Mouse (Mus musculus) heart, adult 2 months (tissue): ENCODE measurements at regions not wholly inside any gene's neighbourhood (a gene's known extent, or its start where the extent isn't known, plus 50 kb on each side); places are given as distances from the start of the nearest gene placed in this dataset.

Experiments used
- CTCF ChIP-seq: fragments of 200-600 bp; IDR thresholded peaks from 2 replicates; pipeline ENCODE4 v1.8.1; 2022; ENCODE audit warnings: antibody characterized with exemption, mild to moderate bottlenecking, moderate library complexity
- POLR2A ChIP-seq: fragments of 200-500 bp; IDR thresholded peaks from 2 replicates; pipeline ENCODE4 v1.6.1; 2011; ENCODE audit warnings: mild to moderate bottlenecking, low read depth, low read length, control low read depth; ENCODE audit not compliant: insufficient read depth

DNA sequence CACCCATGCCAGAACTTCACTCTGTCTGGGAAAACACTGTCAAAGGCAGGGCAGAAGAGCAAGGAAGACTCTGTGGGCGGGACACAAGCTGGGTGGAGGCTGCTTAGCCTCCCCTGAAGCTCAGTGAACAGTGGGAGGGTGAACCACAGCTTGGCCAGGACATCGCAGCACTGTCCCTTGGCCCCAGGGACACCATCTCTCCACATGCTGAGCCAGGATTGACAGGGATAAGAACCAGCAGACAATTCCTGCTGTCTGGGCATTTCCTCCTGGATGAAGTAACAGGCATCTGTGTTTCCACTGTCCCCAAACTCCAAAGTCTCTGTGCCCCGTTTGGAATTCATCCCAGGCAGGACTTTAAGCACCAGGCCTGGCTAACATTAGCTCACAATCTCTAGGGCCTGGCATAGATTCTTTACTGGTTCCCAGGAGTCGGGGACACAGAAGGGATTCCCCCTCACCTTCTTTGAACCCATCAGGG, 148.3 kb upstream of the Zmiz1 start:
- TF ChIP-seq CTCF (no peak), POLR2A (no peak)
